Mouse (Mus musculus) c-Kit-positive CD71-positive TER-119-positive erythroid progenitor cells, embryonic 14.5 days (primary cell): Measurements from ENCODE around the gene Ntm.

Experiments
- DNase-seq: peaks from one replicate; pipeline ENCODE4 v3.0.0-alpha.2; 2013; ENCODE audit warnings: low spot score

The Ntm gene

DNA sequence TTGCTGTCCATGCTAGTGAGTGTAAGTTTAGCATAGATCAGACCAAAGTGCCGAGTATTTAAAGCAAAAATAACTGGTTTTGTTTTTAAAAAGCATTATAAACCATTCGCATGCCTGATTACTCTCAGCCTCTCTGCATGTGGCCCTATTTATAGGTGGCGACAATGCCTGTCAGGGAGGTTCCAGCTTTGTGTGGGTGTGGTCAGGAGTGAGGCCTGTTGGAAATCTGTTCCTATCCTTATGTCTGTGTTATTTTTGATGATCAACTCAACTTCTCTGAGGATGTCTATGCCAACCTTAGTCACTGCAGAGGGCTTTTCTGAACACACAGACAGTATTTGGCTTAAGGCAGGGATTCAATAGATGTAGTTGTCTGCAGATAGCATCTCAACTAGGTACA lies 78.9 kb downstream of the Ntm start:
- no peak for DNase-seq

DNA sequence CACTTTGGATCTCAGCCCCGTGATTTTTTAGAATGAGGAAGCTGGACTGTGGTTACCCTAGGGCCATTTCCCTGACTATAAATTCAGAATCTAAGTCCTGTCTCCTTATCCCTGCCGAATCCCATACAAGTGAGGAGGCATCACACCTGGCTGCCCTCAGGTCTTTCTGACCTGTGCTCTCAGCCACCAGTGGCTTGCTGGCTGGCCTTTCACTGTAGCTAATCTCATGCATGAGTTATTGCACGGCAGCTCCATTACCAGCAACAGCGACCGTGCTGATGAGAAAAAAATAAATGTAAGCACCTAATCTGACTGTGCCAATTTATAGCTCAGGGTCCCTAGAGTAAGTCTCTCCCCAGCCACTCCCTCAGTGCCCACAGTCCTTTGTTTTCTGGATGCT lies 81.3 kb downstream of the Ntm start:
- DNase-seq = no peak

DNA sequence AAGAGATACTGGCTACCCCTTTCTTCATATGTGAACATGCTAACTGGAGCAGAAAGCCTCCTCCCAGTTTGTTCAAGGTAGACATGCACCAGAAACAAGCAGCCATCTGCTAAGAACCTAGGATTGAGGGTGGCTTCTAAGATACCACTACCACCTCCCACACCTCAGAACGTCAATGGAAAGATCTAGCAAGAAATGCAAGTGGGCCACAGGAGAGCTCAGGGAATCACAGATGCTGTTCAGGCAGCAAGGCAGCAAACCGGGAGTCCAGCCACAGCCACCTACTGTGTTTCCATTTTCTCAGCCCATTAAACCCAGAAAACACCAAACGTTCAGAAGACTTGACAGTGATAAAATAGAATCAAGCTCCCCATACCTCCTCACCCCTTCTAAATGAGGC lies 85.4 kb downstream of the Ntm start:
- DNase-seq = no peak

DNA sequence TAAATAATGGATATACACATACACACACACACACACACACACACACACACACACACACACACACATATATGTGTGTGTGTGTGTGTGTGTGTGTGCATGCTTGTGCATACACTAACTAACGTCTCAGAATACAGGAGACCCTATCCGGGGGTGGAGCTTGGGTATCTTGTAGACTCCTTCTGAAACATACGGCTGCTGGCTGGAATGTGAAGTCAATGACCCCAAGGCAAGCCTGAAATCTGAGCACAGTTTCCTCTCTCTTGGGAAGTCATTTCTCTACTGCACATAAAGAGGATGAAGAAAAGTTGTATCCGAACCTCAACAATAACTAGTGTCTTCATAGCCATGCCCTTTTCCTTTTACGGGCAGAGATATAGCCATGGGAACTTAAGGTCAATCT lies 95.2 kb downstream of the Ntm start:
- no peak for DNase-seq

DNA sequence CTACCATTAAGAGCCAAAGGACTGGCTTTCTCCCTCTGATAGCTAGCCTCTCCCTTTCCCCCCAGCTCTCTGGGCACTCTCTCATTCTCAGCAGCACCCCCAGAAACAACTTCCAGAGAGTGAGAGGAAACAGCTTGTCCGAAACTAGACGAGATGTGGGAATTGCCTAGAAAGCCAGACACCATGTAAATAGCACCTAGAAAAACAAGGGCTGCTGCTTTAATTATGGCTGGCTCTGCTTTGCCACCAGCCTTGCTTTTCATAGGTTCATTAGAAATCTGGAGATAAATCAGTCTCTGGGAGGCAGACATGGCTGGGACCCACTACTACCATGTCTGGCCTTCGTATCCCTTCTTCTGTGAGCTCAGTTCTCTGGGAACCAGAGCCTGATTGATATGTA lies 96.1 kb downstream of the Ntm start:
- DNase-seq = no peak

DNA sequence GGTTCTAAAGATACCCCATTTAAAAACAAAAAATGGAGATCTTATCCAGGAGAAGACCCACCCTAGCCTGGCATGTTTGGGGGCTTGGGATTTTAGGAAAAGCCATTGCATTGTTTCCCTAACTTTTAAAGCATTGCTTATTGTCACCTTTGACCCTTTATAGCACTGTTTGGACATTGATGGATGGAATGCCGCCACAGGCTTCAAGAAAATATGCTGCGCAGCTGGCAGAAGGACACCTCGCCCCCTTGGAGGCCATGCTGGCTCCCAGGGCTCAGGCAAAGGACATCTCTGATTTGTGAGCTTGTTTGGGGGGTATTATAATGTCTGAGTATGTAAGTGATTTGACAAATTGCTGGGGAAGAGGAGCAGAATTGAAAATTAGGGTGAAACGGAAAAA lies 96.8 kb downstream of the Ntm start:
- no peak for DNase-seq

DNA sequence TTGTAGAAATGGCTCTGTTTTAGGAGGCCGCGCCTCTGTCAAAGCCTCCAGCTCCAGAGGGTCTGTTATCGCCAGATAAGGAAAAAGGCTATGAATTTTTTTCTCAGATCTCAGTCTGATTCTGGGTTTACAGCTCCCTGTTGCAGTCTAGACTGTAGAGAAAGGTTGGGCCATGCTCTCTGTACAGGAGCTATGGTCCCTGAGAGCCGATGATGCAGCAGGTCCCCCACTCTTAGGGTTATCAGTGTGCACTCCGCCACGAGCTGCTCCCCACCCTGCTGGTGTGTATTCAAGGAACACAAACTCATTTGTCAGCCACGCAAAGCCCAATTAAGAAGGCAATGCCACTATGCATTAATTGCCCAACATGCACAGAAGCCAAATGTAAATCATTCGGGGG lies 97.4 kb downstream of the Ntm start:
- no peak for DNase-seq

DNA sequence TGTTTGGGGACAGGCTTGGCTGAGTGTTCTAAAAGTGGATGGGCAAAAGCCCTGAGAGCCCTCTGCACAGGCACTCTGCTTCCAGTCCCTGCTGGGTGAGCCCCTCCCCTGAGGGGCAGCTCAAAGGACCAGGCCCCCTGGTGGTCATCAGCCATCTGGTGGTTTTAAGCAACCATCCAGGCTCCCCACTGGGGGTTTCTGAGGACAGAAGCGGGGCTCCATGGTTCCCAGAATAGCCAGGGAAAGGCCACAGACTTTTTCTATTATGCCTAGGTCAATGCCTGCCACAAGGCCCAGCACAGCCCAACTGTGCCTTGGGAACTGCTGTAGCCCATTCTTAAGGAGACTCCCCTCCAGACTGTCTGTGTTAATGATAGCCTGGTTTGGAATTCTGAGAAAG lies 98.1 kb downstream of the Ntm start:
- no peak for DNase-seq

DNA sequence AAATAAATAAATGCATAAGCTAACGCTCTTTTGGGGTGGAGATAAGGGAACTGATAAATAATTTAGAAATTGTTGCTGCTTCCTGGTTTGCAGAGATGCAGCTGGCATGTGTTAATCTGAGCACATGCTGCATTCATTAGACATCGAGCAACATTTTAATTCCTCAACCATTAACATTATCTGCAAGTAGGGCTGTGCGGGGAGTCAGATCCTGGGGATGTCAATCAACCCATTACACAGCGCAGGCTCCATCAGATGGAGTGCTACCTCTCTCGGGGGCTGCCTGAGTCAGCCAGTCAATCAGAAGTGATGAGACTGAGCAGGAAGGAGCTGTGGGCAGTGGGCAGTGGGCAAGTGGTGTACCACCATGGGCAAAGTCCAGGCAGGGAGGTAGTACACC lies 100.5 kb downstream of the Ntm start:
- no peak for DNase-seq

DNA sequence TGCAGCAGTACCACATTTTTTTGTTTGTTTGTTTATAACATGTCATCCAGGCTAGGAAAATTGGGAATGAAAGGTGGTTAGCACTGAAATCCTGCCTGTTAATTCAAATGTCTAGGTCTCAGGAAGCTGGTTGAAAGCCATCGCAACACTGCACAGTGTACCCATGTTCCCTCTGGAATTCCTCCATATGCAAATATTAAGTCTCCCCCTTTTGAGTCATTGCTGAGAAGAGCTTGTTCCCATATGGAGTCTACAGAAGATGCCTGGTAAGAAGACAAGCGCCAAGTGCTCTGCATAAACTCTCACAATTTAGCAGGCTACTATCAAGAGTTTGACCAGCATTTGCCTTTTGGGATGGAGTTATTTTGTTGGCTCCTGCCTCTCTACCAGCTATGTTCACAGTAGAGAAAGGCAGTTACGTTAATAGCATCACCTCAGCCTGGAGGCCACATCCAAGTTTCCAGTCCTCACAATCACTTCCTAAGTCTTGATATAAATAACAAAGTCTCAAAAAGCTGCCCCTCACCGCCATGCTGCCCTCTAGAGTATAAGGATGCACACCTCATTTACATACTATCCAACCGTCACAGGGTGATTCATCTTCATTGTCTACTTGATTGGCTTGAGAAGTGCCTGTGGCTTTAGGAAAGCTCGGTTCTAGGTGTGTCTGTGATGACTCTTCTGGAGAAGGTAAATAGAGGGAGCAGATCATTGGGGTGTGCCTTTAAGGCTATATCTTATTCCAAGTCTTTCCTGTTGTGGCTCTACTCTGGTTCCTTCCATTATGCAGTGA lies 103.5 kb downstream of the Ntm start:
- DNase-seq = no peak

DNA sequence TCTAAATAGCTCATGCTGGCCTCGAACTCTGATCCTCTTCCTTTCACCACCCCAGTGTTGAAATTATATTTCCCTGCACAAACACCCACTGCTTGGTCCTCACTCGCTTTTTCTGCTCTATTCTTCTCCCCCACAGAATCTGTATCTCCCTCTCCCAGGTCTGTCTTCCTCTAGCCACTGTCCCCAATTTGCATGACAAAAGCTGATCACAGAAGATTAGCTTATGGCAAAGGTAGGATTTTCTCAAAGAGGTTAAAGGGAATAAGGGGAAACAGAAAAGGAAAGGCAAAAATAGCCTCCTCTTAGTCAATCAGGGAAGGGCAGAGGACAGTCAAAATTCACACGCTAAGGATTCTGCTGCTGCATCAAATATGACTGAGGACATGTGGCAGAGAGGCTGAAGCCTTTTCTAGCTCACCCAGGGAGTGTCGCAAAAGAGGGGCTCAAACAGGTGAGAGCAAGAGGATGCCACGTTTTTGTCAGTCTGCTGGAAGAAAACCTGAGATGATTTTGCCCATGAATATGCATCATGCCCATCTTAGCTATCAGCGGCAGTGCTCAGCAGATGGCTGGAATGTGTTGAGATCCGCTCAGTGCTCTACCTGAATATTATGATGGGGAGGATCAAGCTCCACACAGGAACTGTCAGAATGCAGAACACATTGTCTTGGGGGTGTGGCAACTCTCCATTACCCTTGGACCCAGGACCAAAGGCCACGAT lies 114.0 kb downstream of the Ntm start:
- DNase-seq = no peak

DNA sequence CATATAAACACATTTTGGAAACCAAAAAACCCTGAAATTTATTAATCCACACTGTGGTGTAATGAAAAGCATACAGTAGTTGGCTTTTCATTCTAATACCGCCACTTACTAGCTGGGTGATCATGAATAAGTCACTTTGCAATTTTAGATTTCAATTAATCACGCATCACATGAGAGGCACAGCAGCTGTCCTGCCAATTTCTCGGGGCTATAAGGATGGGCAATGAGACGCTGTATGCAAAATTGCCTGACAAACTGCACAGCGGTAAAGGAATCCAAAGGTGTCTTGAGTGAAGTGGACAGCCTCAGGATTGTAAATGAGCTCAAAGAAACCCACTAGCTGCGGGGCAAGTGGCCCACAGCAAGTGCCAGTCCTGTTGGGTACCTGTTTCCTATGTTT lies 125.6 kb downstream of the Ntm start:
- DNase-seq = no peak

DNA sequence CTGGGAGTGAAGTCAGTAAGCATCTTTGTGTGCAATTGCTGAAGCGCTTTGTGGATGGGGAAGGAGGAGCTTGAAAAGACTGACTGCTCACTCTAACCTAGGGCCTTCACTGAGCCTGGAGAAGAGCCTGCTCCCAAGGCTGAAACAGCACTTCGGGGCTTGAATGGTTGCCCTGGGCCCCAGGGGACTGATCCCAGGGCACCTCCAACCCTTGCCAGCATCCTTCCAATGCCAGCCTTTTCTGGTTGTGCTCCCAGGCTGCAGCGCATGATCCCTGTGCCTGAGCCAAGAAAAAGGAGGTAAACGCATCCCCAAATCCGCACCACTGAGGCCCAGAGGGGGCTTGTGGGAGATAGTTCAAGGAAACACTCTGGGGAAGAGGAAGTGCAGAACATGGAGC lies 128.0 kb downstream of the Ntm start:
- DNase-seq = no peak

DNA sequence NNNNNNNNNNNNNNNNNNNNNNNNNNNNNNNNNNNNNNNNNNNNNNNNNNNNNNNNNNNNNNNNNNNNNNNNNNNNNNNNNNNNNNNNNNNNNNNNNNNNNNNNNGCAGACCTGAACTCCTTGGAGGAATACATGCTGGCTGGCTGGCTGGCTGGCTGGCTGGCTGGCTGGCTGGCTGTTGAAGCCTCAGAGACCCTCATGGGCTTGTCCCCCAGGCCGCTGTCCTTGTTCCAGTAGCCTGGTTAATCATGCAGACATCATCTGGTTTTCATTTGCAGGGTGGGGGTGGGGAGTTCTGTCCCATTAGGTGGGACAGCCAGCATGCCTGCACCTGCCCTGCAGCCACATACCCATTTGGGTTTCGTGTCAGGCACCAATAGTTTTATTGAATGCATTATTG lies 129.2 kb downstream of the Ntm start:
- DNase-seq = no peak

DNA sequence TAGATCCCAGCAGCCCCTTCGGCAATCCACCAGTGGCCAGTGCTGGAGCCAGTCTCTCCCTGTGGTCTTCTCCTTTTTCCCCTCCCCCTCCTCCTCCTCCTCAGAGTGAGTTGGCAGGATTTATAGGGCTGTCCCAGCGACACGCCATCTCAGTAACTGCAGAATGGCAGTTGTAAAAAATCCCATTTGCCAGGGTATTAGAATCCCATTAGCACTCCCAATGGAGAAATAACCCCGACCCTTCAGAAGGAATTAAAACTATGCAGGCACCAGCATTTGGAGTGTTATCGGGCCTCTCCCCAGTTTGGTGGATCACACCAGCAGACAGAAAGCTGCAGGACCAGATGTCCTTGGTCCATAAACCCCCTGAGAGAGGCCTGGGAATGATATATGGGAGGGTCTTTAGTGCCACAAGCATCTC lies 135.7 kb downstream of the Ntm start:
- no peak for DNase-seq

DNA sequence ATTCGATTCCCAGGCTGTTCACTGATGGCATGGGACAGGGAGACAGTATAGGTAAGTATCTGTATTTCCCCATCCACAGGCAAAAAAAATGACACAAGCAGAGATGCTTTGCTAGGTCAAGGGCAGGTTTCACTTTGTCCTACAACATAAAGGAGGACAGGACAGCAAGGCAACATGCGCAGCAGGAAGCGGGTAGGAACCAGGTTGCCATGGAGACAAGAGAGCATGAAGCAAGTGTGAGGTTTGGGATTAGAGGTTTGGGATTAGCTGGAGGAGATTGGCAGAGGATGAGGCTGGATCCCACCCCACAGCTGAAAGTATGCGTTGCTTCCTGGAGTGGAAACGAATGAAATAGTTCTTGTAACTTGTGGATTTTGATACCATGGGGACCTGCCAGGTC lies 137.7 kb downstream of the Ntm start:
- no peak for DNase-seq

DNA sequence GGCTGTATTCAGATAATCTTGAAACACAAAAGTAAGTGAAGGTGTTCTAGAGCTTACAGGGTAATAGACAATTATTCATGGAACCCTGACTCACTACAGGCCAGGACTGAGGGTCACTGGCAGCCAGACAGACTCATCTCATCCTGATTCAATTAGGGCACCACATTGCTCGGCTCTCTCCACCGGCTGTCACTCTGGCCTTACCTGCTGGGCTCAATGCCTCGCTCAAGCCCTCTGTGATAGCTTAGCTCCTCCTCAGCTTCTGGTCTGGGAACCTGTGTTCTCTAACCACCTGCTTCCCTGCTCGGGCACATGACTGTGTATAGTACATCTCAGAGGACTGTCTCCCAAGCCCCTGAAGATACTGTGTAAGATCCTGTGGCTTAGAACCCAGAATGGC lies 139.2 kb downstream of the Ntm start:
- no peak for DNase-seq

DNA sequence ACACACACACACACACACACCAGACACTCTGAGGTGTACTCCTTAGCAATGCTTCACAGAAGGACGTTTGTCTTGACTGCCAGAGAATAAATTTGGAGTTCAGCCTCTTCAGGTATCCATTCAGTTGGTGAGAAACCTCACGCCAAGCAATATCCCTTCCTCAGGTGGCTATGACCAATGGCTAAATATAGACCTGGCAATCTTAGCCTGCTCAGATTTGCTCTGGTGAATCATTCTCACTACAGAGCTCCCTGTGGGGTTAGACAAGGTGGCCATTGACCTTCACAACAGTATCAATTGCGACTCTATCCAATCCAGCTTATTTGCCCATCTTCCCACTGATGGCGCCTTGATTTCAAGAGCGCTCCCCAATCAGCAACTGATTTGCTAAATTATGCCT lies 150.3 kb downstream of the Ntm start:
- DNase-seq = no peak

DNA sequence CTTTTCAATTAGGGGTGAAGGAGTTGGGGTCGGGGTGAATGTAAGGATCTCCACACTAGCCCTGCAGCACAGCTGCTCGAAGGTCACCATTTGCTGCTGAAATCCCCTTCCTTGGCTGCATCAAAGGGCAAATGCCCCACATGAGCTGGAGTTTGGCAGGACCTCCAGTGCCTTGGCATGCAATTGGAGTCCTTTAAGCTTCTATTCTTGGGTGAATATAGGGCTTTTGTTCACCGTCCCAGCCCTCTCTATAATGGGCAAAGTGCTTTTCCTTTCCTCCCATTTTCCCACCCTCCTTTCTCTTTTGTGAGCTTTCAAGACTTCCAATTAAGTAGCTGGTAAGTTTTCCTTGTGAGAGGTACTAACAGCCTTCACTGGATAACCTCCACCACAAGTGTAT lies 156.2 kb downstream of the Ntm start:
- DNase-seq = no peak

DNA sequence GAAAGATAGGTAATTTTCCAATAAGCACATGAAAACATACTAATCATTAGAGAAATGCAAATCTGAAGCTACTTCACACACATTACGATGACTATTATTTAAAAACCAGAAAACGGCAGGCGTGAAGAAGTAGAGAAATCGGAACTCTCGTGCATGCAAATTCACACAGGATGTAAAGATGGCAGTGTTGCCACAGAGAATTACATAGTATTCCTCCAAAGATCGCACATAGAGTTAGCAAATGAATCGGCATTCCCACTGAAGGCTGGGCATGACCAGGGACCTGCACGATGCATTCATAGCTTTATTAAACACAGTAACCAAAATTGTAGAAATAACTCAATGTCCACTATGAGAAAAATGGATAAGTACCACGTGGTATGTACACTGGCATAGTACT lies 158.5 kb downstream of the Ntm start:
- DNase-seq = no peak

DNA sequence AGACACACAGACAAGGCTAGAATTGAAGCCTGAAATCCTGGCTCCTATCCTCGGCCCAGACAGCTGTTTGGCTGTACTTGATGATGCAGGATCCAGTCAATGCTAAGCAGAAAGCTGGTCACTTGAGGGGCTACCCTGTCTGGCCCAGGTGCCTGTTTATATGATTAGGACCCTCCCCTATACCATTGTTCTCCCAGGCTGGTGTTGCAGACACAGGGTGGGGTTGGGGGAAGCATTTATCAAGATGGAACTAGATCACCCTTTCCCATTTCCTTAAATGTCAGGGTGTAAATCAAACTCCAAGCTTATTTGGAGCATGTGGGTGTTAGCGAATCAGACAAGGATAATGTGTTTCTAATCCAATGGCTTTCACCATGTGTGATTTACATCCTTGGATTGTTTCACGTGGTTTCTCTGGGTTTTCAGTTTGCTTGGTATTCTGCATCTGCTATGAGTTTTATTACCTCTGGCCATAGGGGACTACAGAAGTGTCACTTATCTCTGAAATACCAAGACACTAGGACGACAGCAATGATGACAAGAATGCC lies 159.1 kb downstream of the Ntm start:
- DNase-seq = no peak

DNA sequence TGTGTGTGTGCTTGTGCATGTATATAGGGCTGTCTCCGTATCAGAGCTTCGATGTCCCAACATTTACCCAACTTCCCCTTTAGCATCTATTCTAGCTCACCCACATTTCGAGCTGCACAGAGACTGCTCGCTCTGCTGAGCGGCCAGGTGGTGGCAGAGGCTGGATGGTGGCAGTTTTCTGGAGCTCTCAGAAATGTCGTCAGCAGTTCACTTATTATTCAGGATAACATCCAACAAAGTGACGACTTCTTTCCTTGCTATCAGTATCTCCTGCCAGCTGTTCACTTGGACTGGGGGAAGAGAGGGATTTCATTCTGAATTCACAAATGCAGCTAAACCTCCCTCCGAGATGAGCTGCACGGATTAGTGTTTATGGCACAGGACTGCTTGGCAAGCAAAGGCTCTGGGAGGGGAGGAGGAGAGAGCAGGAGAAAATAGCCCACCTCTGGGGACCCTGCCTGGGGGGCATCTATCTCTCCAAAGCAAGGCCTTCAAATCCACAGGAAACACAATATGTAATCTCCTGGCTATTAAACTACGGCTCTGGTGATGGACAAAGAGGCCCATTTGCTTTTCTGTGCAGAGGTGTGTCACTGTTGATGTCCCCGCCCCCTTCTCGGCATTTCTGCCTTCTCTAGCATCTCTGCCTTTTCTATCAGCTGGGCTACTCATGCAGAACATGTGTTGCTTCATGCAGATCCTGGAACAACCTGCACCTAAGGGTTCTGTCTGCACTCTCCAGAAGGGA lies 159.8 kb downstream of the Ntm start:
- DNase-seq = no peak
